Mouse (Mus musculus) E14TG2a.4 (cell line): ENCODE results near the gene Fam83d.

Experiments used
- H3K27me3 ChIP-seq: 2 replicates; pipeline ENCODE4 v1.6.1; 2014; ENCODE audit warnings: low read length, control low read depth; ENCODE audit not compliant: insufficient read depth
- H3K36me3 ChIP-seq: 2 replicates; pipeline ENCODE4 v1.6.1; 2014; ENCODE audit warnings: low read length, control low read depth; ENCODE audit not compliant: insufficient read depth
- H3K4me1 ChIP-seq: replicated peaks from 2 replicates; pipeline ENCODE4 v1.6.1; 2014; ENCODE audit warnings: low read depth, low read length, control low read depth
- H3K4me3 ChIP-seq: replicated peaks from 2 replicates; pipeline ENCODE4 v1.5.1; 2014; ENCODE audit warnings: mild to moderate bottlenecking, low read length
- H3K9me3 ChIP-seq: 2 replicates; pipeline ENCODE4 v1.6.1; 2014; ENCODE audit warnings: low read length, control low read depth
- CTCF ChIP-seq: conservative IDR thresholded peaks from 2 replicates; pipeline ENCODE4 v1.5.1; 2014; ENCODE audit warnings: low read length
- NANOG ChIP-seq: IDR thresholded peaks from 2 replicates; pipeline ENCODE4 v1.6.1; 2014; ENCODE audit warnings: borderline replicate concordance, low read length, mixed read lengths
- POU5F1 ChIP-seq: IDR thresholded peaks from 2 replicates; pipeline ENCODE4 v1.6.1; 2014; ENCODE audit warnings: low read length, borderline replicate concordance

Fam83d gene

DNA sequence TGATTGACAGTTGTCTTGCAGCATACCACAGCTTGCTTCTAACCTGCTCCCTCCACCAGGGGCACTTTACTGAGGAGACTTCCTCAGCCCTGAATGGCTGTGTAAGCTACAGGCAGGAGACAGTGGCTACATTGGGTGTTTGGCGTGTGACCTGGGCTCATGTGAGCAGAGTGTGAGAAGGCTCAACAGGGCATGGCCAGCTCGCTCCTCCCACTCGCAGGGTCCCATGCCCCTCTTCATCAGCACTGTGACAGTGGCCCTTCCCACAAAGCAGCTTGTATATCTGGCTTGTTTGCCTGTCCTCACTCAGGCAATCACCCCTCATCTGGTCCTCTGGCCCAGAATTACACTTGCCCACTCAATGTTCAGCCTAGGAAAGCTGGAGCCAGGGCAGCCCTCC, 28.8 kb upstream of the Fam83d start:
- Histone ChIP-seq H3K27me3 (peaks cover 3% of the 10 kb centered on the region; the same call in 1 of the 2 replicates), H3K9me3 (no peaks in the 10 kb centered on the region), H3K4me3 (no peak overlapping the region), H3K4me1 (no peaks in the 10 kb centered on the region), H3K36me3 (no peaks in the 10 kb centered on the region)
- TF ChIP-seq NANOG (no peak), POU5F1 (no peak), CTCF (no peak)

DNA sequence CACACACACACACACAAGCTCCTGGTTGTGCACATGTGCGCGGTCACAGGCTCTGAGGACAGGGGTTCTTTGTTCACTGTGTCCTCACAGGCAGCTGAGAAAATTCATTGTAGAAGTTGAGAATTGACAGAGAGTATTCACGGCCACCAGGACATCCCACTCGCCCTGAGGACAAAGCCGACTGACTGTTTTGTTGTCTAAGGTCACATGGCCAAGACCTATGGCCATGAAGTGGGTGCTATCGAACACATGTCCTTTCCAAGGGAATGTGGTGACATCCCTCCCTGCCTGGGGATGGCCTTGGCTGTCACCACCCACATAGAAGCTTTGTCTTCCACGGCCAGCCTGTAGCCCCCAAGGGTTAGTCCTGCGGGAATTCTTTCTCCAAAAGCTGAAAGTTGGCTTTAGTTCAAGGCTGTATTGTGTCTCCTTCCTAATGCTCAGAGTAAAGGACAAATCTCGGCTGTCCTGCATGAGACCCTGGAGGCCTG, 26.8 kb upstream of the Fam83d start:
- TF ChIP-seq NANOG (no peak), POU5F1 (no peak), CTCF (no peak)
- Histone ChIP-seq H3K4me3 (no peak overlapping the region), H3K9me3 (no peaks in the 10 kb centered on the region), H3K4me1 (no peaks in the 10 kb centered on the region; the same call in 1 of the 2 replicates), H3K27me3 (peaks cover 11% of the 10 kb centered on the region; the same call in 1 of the 2 replicates), H3K36me3 (no peaks in the 10 kb centered on the region)

DNA sequence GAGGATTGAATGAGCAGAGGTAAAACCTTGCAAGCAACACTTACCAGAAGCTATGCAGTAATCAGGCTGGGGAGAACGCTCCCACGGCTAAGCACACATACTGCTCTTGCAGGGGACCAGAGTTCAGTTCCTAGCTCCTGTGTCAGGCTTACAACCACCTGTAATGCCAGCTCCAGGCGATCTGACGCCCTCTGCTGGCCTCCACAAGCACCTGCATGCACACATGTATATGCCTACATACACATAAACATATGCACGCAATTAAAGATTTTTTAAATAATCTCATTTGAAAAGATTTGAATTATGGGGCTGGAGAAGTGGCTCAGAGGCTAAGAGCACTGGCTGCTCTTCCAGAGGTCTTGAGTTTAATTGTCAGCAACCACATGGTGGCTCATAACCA, 25.5 kb upstream of the Fam83d start:
- Histone ChIP-seq H3K36me3 (no peaks in the 10 kb centered on the region), H3K4me3 (no peak overlapping the region), H3K4me1 (no peaks in the 10 kb centered on the region; the same call in 1 of the 2 replicates), H3K27me3 (peaks cover 11% of the 10 kb centered on the region; the same call in 1 of the 2 replicates), H3K9me3 (no peaks in the 10 kb centered on the region)
- TF ChIP-seq NANOG (no peak), CTCF (peak; percentile 63), POU5F1 (no peak)

DNA sequence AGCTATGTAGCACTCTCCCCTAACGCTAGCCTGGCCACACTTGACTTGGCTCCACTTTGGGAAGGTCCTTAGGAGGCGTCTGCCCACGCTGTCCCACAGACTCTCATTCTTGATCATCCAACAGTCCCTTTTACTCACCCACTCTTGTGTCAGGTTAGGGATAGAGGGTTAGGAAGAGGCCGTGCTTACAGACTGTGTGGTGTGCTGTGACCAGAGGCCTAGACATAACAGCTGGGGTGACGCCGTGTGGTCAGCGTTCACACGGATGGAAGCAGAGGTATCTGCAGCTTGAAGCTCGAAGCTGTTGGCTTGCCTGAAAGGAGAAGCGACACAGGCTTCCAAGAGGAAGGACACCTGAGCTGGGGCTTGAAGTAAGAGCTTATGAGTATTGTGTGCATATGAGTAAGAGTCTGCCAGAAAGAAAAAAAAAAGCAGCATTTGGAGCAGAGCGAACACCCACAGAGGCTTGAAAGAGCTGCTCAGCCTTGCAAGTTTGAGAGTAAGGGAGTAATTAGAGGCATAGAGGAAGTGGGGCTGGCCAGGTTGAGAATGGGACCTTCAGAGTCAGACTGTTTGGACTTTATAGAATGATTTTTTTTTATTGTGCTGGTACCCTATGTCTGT, 24.3 kb upstream of the Fam83d start:
- H3K27me3 ChIP-seq = peaks cover 17% of the 10 kb centered on the region; the same call in 1 of the 2 replicates
- no peaks in the 10 kb centered on the region; the same call in 1 of the 2 replicates for H3K4me1 ChIP-seq
- no peaks in the 10 kb centered on the region for H3K36me3 ChIP-seq
- H3K9me3 ChIP-seq = no peaks in the 10 kb centered on the region
- H3K4me3 ChIP-seq = no peak overlapping the region
- TF ChIP-seq POU5F1 (no peak), CTCF (no peak), NANOG (no peak)

DNA sequence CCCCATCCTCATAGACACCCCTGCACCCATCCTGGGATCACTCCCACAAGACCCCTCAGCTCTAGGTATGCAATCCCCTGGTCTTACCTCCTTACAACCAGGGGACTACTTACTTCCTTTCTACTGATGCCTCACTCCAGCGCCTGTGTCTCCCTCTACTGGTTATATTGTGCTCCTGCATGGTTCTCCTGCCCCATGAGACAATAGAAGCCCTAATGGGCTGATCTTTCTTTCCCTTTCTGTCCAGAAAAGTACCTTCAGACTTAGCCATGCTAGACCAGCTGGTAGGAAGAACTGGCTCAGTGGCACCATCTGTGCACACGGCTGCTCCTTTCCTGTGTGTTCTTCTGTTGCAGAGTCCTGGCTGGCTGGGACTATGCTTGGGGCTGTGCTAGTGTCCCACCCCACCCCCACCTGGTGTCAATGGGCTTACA, 22.8 kb upstream of the Fam83d start:
- Histone ChIP-seq H3K9me3 (no peaks in the 10 kb centered on the region), H3K36me3 (no peaks in the 10 kb centered on the region), H3K4me3 (no peak overlapping the region), H3K4me1 (no peaks in the 10 kb centered on the region; the same call in 1 of the 2 replicates), H3K27me3 (peaks cover 17% of the 10 kb centered on the region; the same call in 1 of the 2 replicates)
- TF ChIP-seq CTCF (peak; percentile 97), NANOG (no peak), POU5F1 (no peak)

DNA sequence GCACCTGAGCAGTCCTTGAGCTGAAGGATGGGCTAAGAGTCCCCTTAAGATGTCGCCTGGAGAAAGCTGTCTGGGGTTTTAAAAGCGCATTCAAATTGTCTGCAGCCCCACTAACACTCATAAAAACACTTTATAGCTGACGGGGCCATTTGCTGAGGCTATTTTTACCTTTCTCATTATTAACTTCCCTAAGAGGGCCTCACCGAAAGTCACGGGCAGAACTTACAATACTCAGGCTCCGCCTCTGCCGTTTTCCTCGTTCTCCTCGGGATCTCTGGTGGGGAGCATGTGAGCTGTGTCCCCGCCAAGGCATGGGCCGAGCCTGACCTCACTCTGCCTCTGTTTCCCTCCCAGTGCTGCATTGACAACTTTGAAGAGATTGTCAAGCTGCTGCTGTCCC, 21.7 kb upstream of the Fam83d start:
- Histone ChIP-seq H3K4me3 (no peak overlapping the region), H3K36me3 (no peaks in the 10 kb centered on the region), H3K9me3 (no peaks in the 10 kb centered on the region), H3K4me1 (no peaks in the 10 kb centered on the region; the same call in 1 of the 2 replicates), H3K27me3 (peaks cover 15% of the 10 kb centered on the region; the same call in 1 of the 2 replicates)
- TF ChIP-seq POU5F1 (no peak), CTCF (no peak), NANOG (no peak)

DNA sequence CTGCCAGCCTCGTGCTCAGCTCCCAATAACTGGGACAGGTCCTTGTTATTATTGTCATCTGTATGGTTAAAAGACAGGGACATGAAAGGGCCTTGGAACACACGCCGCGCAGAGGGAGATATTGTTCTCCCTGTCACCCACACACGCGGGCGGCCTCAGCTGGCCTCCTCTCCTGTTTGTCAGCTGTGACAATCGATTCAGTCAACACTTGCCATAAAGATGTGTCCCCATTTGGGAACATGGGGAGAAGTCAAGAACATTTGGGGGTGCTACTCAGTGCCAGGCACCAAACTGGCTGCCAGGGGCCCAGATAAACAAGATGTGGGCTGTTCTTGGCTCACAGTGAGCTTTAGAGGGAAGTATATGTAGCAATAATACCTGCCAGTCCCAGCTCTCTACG, 18.5 kb upstream of the Fam83d start:
- no peaks in the 10 kb centered on the region; the same call in 1 of the 2 replicates for H3K4me1 ChIP-seq
- TF ChIP-seq NANOG (no peak), CTCF (no peak), POU5F1 (no peak)
- H3K36me3 ChIP-seq = no peaks in the 10 kb centered on the region
- H3K27me3 ChIP-seq = peaks cover 24% of the 10 kb centered on the region
- 0 out of 2 replicates have a peak, but pooled peaks cover 6% of the 10 kb centered on the region for H3K9me3 ChIP-seq
- no peak overlapping the region for H3K4me3 ChIP-seq

DNA sequence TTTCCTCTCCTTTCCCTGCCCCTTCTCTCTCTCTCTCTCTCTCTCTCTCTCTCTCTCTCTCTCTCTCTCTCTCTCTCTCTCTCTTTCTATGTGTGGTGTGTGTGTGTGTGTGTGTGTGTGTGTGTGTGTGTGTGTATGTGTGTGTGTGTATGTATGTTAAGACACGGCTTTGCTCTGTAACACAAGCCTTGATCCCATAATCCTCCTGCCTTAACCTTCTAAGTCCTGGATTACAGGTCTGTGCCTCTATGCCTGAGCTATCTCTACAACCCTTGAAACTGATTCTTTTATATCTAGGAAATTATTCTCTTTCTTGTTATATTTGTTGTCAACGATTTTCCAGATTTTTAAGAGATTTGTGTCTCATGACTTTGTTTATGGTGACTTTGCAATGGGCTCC, 7.7 kb upstream of the Fam83d start:
- TF ChIP-seq CTCF = no peak
- TF ChIP-seq NANOG = no peak
- no peak overlapping the region for H3K4me3 ChIP-seq
- peaks cover 12% of the 10 kb centered on the region for H3K27me3 ChIP-seq
- H3K4me1 ChIP-seq = 0 out of 2 replicates have a peak, but pooled peaks cover 7% of the 10 kb centered on the region
- H3K36me3 ChIP-seq = no peaks in the 10 kb centered on the region
- H3K9me3 ChIP-seq = no peaks in the 10 kb centered on the region

DNA sequence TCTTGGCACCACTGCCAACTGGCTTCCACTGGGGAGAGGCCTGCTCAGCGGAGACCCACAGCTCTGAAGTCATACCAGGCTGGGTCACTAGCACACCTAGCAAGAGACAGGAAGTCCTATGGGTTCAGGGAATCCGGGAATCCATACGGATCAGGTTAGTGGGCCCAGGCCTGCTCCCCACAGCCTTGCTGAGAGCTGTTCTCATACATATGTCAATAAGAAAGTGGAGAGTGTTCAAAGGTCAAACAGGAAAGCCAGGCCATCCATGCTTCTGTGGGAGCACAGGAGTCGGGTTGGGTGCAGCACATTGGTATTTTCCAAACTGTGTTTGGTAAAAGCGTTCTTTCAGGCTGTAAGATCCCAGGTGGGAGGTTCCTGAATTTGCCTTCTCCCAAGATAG, 5.6 kb upstream of the Fam83d start:
- no peak overlapping the region for H3K4me3 ChIP-seq
- peaks cover 13% of the 10 kb centered on the region for H3K4me1 ChIP-seq
- no peaks in the 10 kb centered on the region for H3K36me3 ChIP-seq
- H3K27me3 ChIP-seq = no peaks in the 10 kb centered on the region
- H3K9me3 ChIP-seq = no peaks in the 10 kb centered on the region
- TF ChIP-seq CTCF (no peak), POU5F1 (no peak), NANOG (no peak)
